In the genomic region with DNA sequence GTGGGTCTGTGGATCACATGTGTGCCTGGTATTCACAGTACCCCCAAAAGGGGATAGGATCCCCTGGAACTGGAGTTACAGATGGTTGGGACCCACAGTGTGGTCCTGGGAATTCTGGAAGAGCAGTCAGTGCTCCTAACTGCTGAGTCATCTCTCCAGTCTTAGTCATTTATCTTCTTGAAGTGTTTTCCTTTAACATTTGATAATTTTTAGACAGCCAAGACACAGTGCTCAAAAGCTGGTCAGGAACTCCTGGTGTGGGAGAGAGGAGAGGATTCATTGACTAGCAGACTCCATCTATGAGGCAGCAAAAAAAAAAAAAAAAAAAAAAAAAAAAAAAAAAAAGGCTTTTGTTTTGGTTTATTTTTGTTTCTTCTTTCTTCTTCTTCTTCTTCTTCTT, we compare ENCODE assay signal across 23 mouse cellular contexts. TPM values are rescaled to one million over a fixed set of nuclear protein-coding genes. Genes with fewer than 3 reads are reported as not detected.
DNase-seq lines count a peak whose midpoint lies in the region; ATAC-seq and TF ChIP-seq lines count a peak whose summit lies in the region.
"Had no signal": no experiment of that assay in that cellular context is flagged by ENCODE, and none has a peak within 500 bp of the region (broad histone marks: within the 10 kb centered on the region; RNA-seq: fewer than 3 reads in every experiment).

No protein-coding gene starts in this region.

- H3K4me2 ChIP-seq in liver, embryonic 13.5 days: peak overlapping the region; percentile 49
- H3K4me2 ChIP-seq: embryonic facial prominence, embryonic 15.5 days; limb, embryonic 15.5 days had no signal

- H3K9ac ChIP-seq in MEL (ENCODE audit: control insufficient read depth, low read depth, low read length, poor library complexity, severe bottlenecking): peak overlapping the region; percentile 22; the same call in 1 of the 2 replicates
- peak overlapping the region; percentile 48; the same call in 1 of the 2 replicates for H3K9ac ChIP-seq in liver, embryonic 13.5 days
- H3K9ac ChIP-seq: embryonic facial prominence, embryonic 15.5 days; limb, embryonic 15.5 days had no signal

- no peaks in the 10 kb centered on the region for H3K9me3 ChIP-seq in MEL (replicated peaks; ENCODE audit: insufficient read depth, low read length)
- no peaks in the 10 kb centered on the region for H3K9me3 ChIP-seq in liver, embryonic 13.5 days (replicated peaks)
- H3K9me3 ChIP-seq: embryonic facial prominence, embryonic 15.5 days; heart, embryonic 10.5 days; hindbrain, embryonic 10.5 days; limb, embryonic 15.5 days had no signal

- peak; percentile 46 for DNase-seq in A20 (ENCODE audit: low read depth, low spot score)
- peak; percentile 38 for DNase-seq in MEL (ENCODE audit: low read depth, low spot score)
- DNase-seq in liver, embryonic 13.5 days: peak; percentile 48
- DNase-seq in neural tube, embryonic 10.5 days (ENCODE audit: extremely low spot score, low spot score): no peak
- DNase-seq in left cerebral cortex, postnatal 4 days: no peak
- no peak for DNase-seq in gastrocnemius, postnatal 4 days (ENCODE audit: low spot score in 2 of 2)
- DNase-seq in left cerebral cortex, adult 9 months (ENCODE audit: low spot score in 2 of 2): no peak
- DNase-seq: adrenal gland, postnatal 10 days; cerebellum, adult 9-10 months; gastrocnemius, postnatal 36 days; kidney, adult 9 months; kidney, postnatal 4 days; lung, postnatal 4 days had no signal

- no peaks in the 10 kb centered on the region for H3K79me2 ChIP-seq in MEL (ENCODE audit: control insufficient read depth, insufficient read depth, low read length, poor library complexity)

- peaks cover 0 to 17% of the 10 kb centered on the region in 2 experiments; a peak in 2 of 4 replicates for H3K36me3 ChIP-seq in MEL (ENCODE audit: control insufficient read depth in 1 of 2, insufficient read depth in 2 of 2, low read length in 2 of 2)
- H3K36me3 ChIP-seq in liver, embryonic 13.5 days: peaks cover 9% of the 10 kb centered on the region; the same call in 1 of the 2 replicates
- H3K36me3 ChIP-seq: embryonic facial prominence, embryonic 15.5 days; heart, embryonic 10.5 days; hindbrain, embryonic 10.5 days; limb, embryonic 15.5 days had no signal

- no peak for TF ChIP-seq POLR2A in MEL (IDR thresholded peaks at IDR 0.05; ENCODE audit: control insufficient read depth in 1 of 2, insufficient read depth in 1 of 2, low read depth in 1 of 2, low read length in 2 of 2, poor library complexity in 1 of 2)

- peaks cover 10 to 19% of the 10 kb centered on the region in 2 experiments for H3K4me1 ChIP-seq in MEL (ENCODE audit: control insufficient read depth in 1 of 2, insufficient read depth in 2 of 2, low read length in 2 of 2)
- H3K4me1 ChIP-seq in liver, embryonic 13.5 days (replicated peaks): peaks cover 83% of the 10 kb centered on the region
- H3K4me1 ChIP-seq: embryonic facial prominence, embryonic 15.5 days; heart, embryonic 10.5 days; hindbrain, embryonic 10.5 days; limb, embryonic 15.5 days had no signal

- H3K27ac ChIP-seq in MEL (ENCODE audit: control insufficient read depth, low read depth, low read length): peak overlapping the region; percentile 38; the same call in 1 of the 2 replicates
- peak overlapping the region; percentile 99 for H3K27ac ChIP-seq in liver, embryonic 13.5 days
- H3K27ac ChIP-seq: embryonic facial prominence, embryonic 15.5 days; heart, embryonic 10.5 days; hindbrain, embryonic 10.5 days; hindbrain, postnatal 0 days; limb, embryonic 15.5 days had no signal

- H3K27me3 ChIP-seq in MEL (ENCODE audit: control insufficient read depth in 1 of 2, insufficient read depth in 2 of 2, low read length in 2 of 2): no peaks in the 10 kb centered on the region
- no peaks in the 10 kb centered on the region for H3K27me3 ChIP-seq in liver, embryonic 13.5 days
- H3K27me3 ChIP-seq: embryonic facial prominence, embryonic 15.5 days; limb, embryonic 15.5 days had no signal

- TF ChIP-seq EP300 in MEL (IDR thresholded peaks at IDR 0.05; ENCODE audit: low read depth in 1 of 2, low read length in 2 of 2): peak; percentile 41 to 55; a peak in 2 of 4 replicates

- TF ChIP-seq RAD21 in MEL (IDR thresholded peaks at IDR 0.05; ENCODE audit: low read depth, low read length): no peak

- TF ChIP-seq CTCF in MEL (IDR thresholded peaks at IDR 0.05 in 2 of 3, conservative IDR thresholded peaks at IDR 0.05 in 1 of 3; ENCODE audit: control insufficient read depth in 1 of 3, insufficient read depth in 1 of 3, low read depth in 2 of 3, low read length in 3 of 3, poor library complexity in 1 of 3, severe bottlenecking in 1 of 3): no peak

- no peak overlapping the region for H3K4me3 ChIP-seq in MEL (ENCODE audit: control insufficient read depth in 1 of 2, insufficient read depth in 1 of 2, low read depth in 2 of 2, low read length in 2 of 2)
- H3K4me3 ChIP-seq in liver, embryonic 13.5 days (replicated peaks): no peak overlapping the region
- H3K4me3 ChIP-seq: embryonic facial prominence, embryonic 15.5 days; heart, embryonic 10.5 days; hindbrain, embryonic 10.5 days; limb, embryonic 15.5 days; myocyte had no signal

- intact Hi-C loops in left cerebral cortex, postnatal 4 days (cut with DNase I): no loop called here

- ATAC-seq in erythroblast, adult 5-6 weeks (replicated peaks; ENCODE audit: low FRiP score, poor library complexity, severe bottlenecking): 0 out of 2 replicates have a peak, but pooled peaks have one; percentile 7
- ATAC-seq in liver, embryonic 13.5 days (ENCODE audit: low read depth): peak; percentile 4; the same call in 1 of the 2 replicates
- ATAC-seq: activated CD4-positive, CD25-positive, alpha-beta regulatory T cell, adult 4 months; hindbrain, postnatal 0 days; intestine, embryonic 16.5 days; midbrain, embryonic 16.5 days had no signal

TF ChIP-seq in MEL, 35 proteins besides CTCF, POLR2A, EP300 and RAD21 (continues in another document):
- TF ChIP-seq NELFE (IDR thresholded peaks at IDR 0.05; ENCODE audit: low read depth, low read length) (no peak), CHD1 (IDR thresholded peaks at IDR 0.05; ENCODE audit: low read depth, low read length) (no peak), ZC3H11A (IDR thresholded peaks at IDR 0.05; ENCODE audit: low read depth, low read length) (no peak), ZKSCAN1 (IDR thresholded peaks at IDR 0.05; ENCODE audit: low read depth, low read length) (no peak), CHD2 (IDR thresholded peaks at IDR 0.05; ENCODE audit: low read length) (no peak), ZMIZ1 (IDR thresholded peaks at IDR 0.05; ENCODE audit: low read depth, low read length) (no peak), USF2 (IDR thresholded peaks at IDR 0.05; ENCODE audit: borderline replicate concordance in 1 of 2, insufficient read depth in 1 of 2, low read depth in 1 of 2, low read length in 2 of 2) (no peak), SMC3 (IDR thresholded peaks at IDR 0.05; ENCODE audit: low read depth, low read length) (no peak), MYB (IDR thresholded peaks at IDR 0.05; ENCODE audit: low read depth, low read length) (no peak), TCF12 (IDR thresholded peaks at IDR 0.05; ENCODE audit: low read depth, low read length) (no peak), MAFK (IDR thresholded peaks at IDR 0.05; ENCODE audit: borderline replicate concordance, low read depth, low read length) (peak; percentile 80), ETS1 (IDR thresholded peaks at IDR 0.05; ENCODE audit: low read depth, low read length) (peak; percentile 48; the same call in 1 of the 2 replicates), POLR2AphosphoS5 (IDR thresholded peaks at IDR 0.05; ENCODE audit: borderline replicate concordance, low read depth, low read length) (no peak), JUND (IDR thresholded peaks at IDR 0.05; ENCODE audit: low read depth, low read length) (no peak), RCOR1 (IDR thresholded peaks at IDR 0.05; ENCODE audit: low read depth, low read length) (no peak), POLR2AphosphoS2 (IDR thresholded peaks at IDR 0.05; ENCODE audit: low read length) (no peak), NRF1 (IDR thresholded peaks at IDR 0.05; ENCODE audit: insufficient read depth, low read depth, low read length, poor library complexity, severe bottlenecking) (no peak), UBTF (IDR thresholded peaks at IDR 0.05; ENCODE audit: borderline replicate concordance, insufficient read depth, low read depth, low read length) (no peak), KAT2A (conservative IDR thresholded peaks at IDR 0.05; ENCODE audit: low read depth, low read length) (no peak), MXI1 (IDR thresholded peaks at IDR 0.05; ENCODE audit: low read depth, low read length) (no peak), MEF2A (IDR thresholded peaks at IDR 0.05; ENCODE audit: extremely low read depth, insufficient replicate concordance, low read depth, low read length, poor library complexity, severe bottlenecking) (no peak), TBP (IDR thresholded peaks at IDR 0.05; ENCODE audit: low read depth, low read length) (no peak), BHLHE40 (IDR thresholded peaks at IDR 0.05; ENCODE audit: borderline replicate concordance, low read depth, low read length) (no peak), GATA1 (IDR thresholded peaks at IDR 0.05; ENCODE audit: low read depth, low read length) (no peak), ZNF384 (IDR thresholded peaks at IDR 0.05; ENCODE audit: low read depth, low read length) (peak; percentile 81), MYC (IDR thresholded peaks at IDR 0.05; ENCODE audit: low read depth, low read length) (no peak), GABPA (IDR thresholded peaks at IDR 0.05; ENCODE audit: low read depth, low read length) (peak; percentile 71; the same call in 1 of the 2 replicates), E2F4 (IDR thresholded peaks at IDR 0.05; ENCODE audit: borderline replicate concordance, low read depth, low read length) (no peak), MAZ (IDR thresholded peaks at IDR 0.05; ENCODE audit: low read depth, low read length) (no peak), TAL1 (IDR thresholded peaks at IDR 0.05; ENCODE audit: low read length) (no peak), ELF1 (IDR thresholded peaks at IDR 0.05; ENCODE audit: low read depth, low read length) (no peak), MAX (IDR thresholded peaks at IDR 0.05; ENCODE audit: low read length) (no peak)

RNA-seq across cellular contexts. Expression of gene Cd24a, which starts 33.0 kb away (rescaled TPM):
- 96.6 and 119 TPM in 2 replicates for total RNA-seq in MEL (2012; rRNA removed)
- 100 to 1,000 TPM in 1 of 2 experiments, not detected in 1; 181 TPM for polyA plus RNA-seq in MEL (2012; ENCODE audit: insufficient read depth in 1 of 2, insufficient read length in 2 of 2, low read depth in 1 of 2, low replicate concordance in 2 of 2, missing spikeins in 1 of 2)
- 3,214 and 3,327 TPM in 2 replicates for total RNA-seq in erythroblast, adult 5-6 weeks (2015; ENCODE audit: low replicate concordance)
- total RNA-seq in erythroblast, adult 5-6 weeks (2017; ENCODE audit: low replicate concordance): 4,146 and 5,406 TPM in 2 replicates
- polyA plus RNA-seq in liver, embryonic 13.5 days (2015; fragmentation: Nextera tagmentation; extraction: Ambion mirVana): 899 and 1,125 TPM in 2 replicates
- total RNA-seq in left cerebral cortex, postnatal 4 days (2021): 100 to 1,000 TPM; 535 to 639 TPM
- total RNA-seq in gastrocnemius, postnatal 4 days (2021): 10 to 100 TPM; 38.4 to 41.3 TPM

Comparison
In these comparisons a context has a peak if more than half of its experiments do, and no peak if none do; other contexts are left out.
1. DNase-seq: peak in A20 (single experiment), MEL (single experiment) and liver, embryonic 13.5 days (single experiment); none in neural tube, embryonic 10.5 days (single experiment), left cerebral cortex, postnatal 4 days (single experiment), gastrocnemius, postnatal 4 days (0 of 2) and left cerebral cortex, adult 9 months (0 of 2).
2. RNA of gene Cd24a, which starts 33.0 kb away (total RNA-seq): 3,214 to 5,406 TPM in erythroblast, adult 5-6 weeks; 535 to 639 TPM in left cerebral cortex, postnatal 4 days, 96.6 to 119 TPM in MEL and 38.4 to 41.3 TPM in gastrocnemius, postnatal 4 days; every median in the first group is over 4 times any median in the second.